Mouse (Mus musculus): ENCODE data around the gene Nup210l.

GRCm38 (mm10) chr3:90204582-90204981 lies 100.7 kb downstream of the Nup210l start:
- TF ChIP-seq CTCF (conservative IDR thresholded peaks at IDR 0.05; ENCODE audit: low read length) (no peak), NANOG (IDR thresholded peaks at IDR 0.05; ENCODE audit: borderline replicate concordance, low read length) (no peak)

Data from E14TG2a.4 (cell line).